Mouse (Mus musculus) hindbrain, postnatal 0 days (tissue): ENCODE results near the gene Pycr1. TPM values are rescaled to one million over a fixed set of nuclear protein-coding genes. Genes with fewer than 3 reads are reported as not detected.
A peak's percentile ranks its signal among the peaks of the same experiment; 100 is the strongest.

Source experiments
- ATAC-seq: fragments of 200-750 bp; cut with Nextera tagmentation; 2 replicates; pipeline ENCODE4 v1.8.0; 2017; ENCODE audit warnings: mild to moderate bottlenecking, moderate TSS enrichment, moderate library complexity
- DNase-seq: peaks from one replicate; pipeline ENCODE4 v3.0.0-alpha.2; 2015; ENCODE audit warnings: low spot score
- H3K27ac ChIP-seq: fragments of 300-500 bp; sonication (generic); 2 replicates; pipeline ENCODE4 v1.5.1; 2014; ENCODE audit warnings: mild to moderate bottlenecking
- H3K27me3 ChIP-seq: fragments of 300-500 bp; sonication (generic); 2 replicates; pipeline ENCODE4 v1.6.1; 2014; ENCODE audit warnings: low read length, mixed read lengths; ENCODE audit not compliant: insufficient read depth
- H3K36me3 ChIP-seq: fragments of 300-500 bp; sonication (generic); 2 replicates; pipeline ENCODE4 v1.6.1; 2014; ENCODE audit warnings: low read length, mixed read lengths; ENCODE audit not compliant: insufficient read depth
- H3K4me1 ChIP-seq: fragments of 300-500 bp; sonication (generic); 2 replicates; pipeline ENCODE4 v1.6.1; 2014; ENCODE audit warnings: antibody characterized with exemption, low read length, mixed read lengths; ENCODE audit not compliant: insufficient read depth
- H3K4me2 ChIP-seq: fragments of 300-500 bp; sonication (generic); 2 replicates; pipeline ENCODE4 v1.6.1; 2014; ENCODE audit warnings: low read depth, mild to moderate bottlenecking, low read length, moderate library complexity, mixed read lengths
- H3K4me3 ChIP-seq: fragments of 300-500 bp; sonication (generic); 2 replicates; pipeline ENCODE4 v1.5.1; 2014; ENCODE audit warnings: low read length
- H3K9ac ChIP-seq: fragments of 300-500 bp; sonication (generic); replicated peaks from 2 replicates; pipeline ENCODE4 v1.6.1; 2014; ENCODE audit warnings: mild to moderate bottlenecking, low read length, moderate library complexity, mixed read lengths
- H3K9me3 ChIP-seq: fragments of 300-500 bp; sonication (generic); 2 replicates; pipeline ENCODE4 v1.6.1; 2016; ENCODE audit warnings: low read length, mixed read lengths
- CTCF ChIP-seq: IDR thresholded peaks from 2 replicates; pipeline ENCODE4 v1.5.1; 2016; ENCODE audit warnings: antibody characterized with exemption, control low read depth, low read depth
- WGBS: fragments of 180-500 bp; shearing (Covaris S2); extraction: QIAGEN DNeasy Blood & Tissue Kit; methylation state at CpG from one replicate; pipeline ENCODE4 v1.1.7; 2014; 5-methylcytosine and 5-hydroxymethylcytosine counted together
- polyA plus RNA-seq: library from polyadenylated mRNA; unstranded; fragments of >200 nt; fragmentation: Nextera tagmentation; extraction: Ambion mirVana; gene quantifications from 2 replicates; pipeline ENCODE4 v1.2.1, GENCODE M21; 2015
- total RNA-seq: library from RNA; depleted of rRNA; stranded (reverse); fragments of >200 nt; gene quantifications from 2 replicates; pipeline ENCODE4 v1.2.3, GENCODE M21; 2014

Pycr1 gene
- total and polyA plus RNA-seq, 2 experiments from 2014 or later, result 9.3 to 13.8 TPM

GRCm38 (mm10) chr11:120665406-120665805, 21.8 kb upstream of the Pycr1 start:
- Histone ChIP-seq H3K9me3 (no peaks in the 10 kb centered on the region), H3K9ac (no peak overlapping the region), H3K4me3 (no peak overlapping the region), H3K36me3 (no peaks in the 10 kb centered on the region), H3K27ac (no peak overlapping the region), H3K27me3 (peaks cover 30% of the 10 kb centered on the region), H3K4me1 (no peaks in the 10 kb centered on the region), H3K4me2 (no peak overlapping the region)
- 68% methylated on average over 3 of the region's 3 CpGs for WGBS
- ATAC-seq (no peak), DNase-seq (no peak)
- no peak for TF ChIP-seq CTCF

GRCm38 (mm10) chr11:120663714-120664113, 20.1 kb upstream of the Pycr1 start:
- Histone ChIP-seq H3K36me3 (no peaks in the 10 kb centered on the region), H3K27me3 (peaks cover 47% of the 10 kb centered on the region), H3K27ac (no peak overlapping the region), H3K4me3 (no peak overlapping the region), H3K9ac (no peak overlapping the region), H3K9me3 (no peaks in the 10 kb centered on the region), H3K4me1 (no peaks in the 10 kb centered on the region), H3K4me2 (no peak overlapping the region)
- no peak for ATAC-seq
- no peak for DNase-seq
- WGBS, result 58% methylated on average over 5 of the region's 5 CpGs
- TF ChIP-seq CTCF, result no peak

GRCm38 (mm10) chr11:120662759-120663158, 19.2 kb upstream of the Pycr1 start:
- Histone ChIP-seq H3K9ac (no peak overlapping the region), H3K36me3 (no peaks in the 10 kb centered on the region), H3K27me3 (peaks cover 57% of the 10 kb centered on the region), H3K4me1 (no peaks in the 10 kb centered on the region), H3K27ac (no peak overlapping the region), H3K4me2 (no peak overlapping the region), H3K4me3 (no peak overlapping the region), H3K9me3 (no peaks in the 10 kb centered on the region)
- DNase-seq (no peak), ATAC-seq (no peak)
- no peak for TF ChIP-seq CTCF
- WGBS, result 34% methylated on average over 6 of the region's 6 CpGs

GRCm38 (mm10) chr11:120661076-120661460, 17.5 kb upstream of the Pycr1 start, which contains the start of gene Notum:
Gene Notum (minus strand): TSS chr11:120661175.
- no peaks in the 10 kb centered on the region for H3K36me3 ChIP-seq
- DNase-seq (no peak), ATAC-seq (no peak)
- H3K4me1 ChIP-seq, result no peaks in the 10 kb centered on the region
- TF ChIP-seq CTCF, result no peak
- H3K27me3 ChIP-seq, result peaks cover 68% of the 10 kb centered on the region
- H3K27ac ChIP-seq, result no peak within 1 kb of the TSS
- H3K9ac ChIP-seq, result no peak within 1 kb of the TSS; the same call in 1 of the 2 replicates
- H3K9me3 ChIP-seq, result no peaks in the 10 kb centered on the region
- WGBS, result under 1% methylated on average over 35 of the region's 35 CpGs
- peak within 1 kb of the TSS; percentile 55 for H3K4me2 ChIP-seq
- peak within 1 kb of the TSS; percentile 32 for H3K4me3 ChIP-seq

- no peaks in the 10 kb centered on the region for H3K9me3 ChIP-seq
- H3K9ac ChIP-seq, result no peak overlapping the region; the same call in 1 of the 2 replicates
- H3K27me3 ChIP-seq, result peaks cover 68% of the 10 kb centered on the region
- ATAC-seq (peak; percentile 76; the same call in 1 of the 2 replicates), DNase-seq (peak; percentile 66)
- no peaks in the 10 kb centered on the region for H3K36me3 ChIP-seq
- H3K4me2 ChIP-seq, result peak overlapping the region; percentile 55
- TF ChIP-seq CTCF, result peak; percentile 10; the same call in 1 of the 2 replicates
- no peaks in the 10 kb centered on the region for H3K4me1 ChIP-seq
- H3K4me3 ChIP-seq, result peak overlapping the region; percentile 32
- 2% methylated on average over 82 of the region's 95 CpGs for WGBS
- no peak overlapping the region for H3K27ac ChIP-seq
Measured at GRCm38 (mm10) chr11:120660301-120661075, 16.9 kb upstream of the Pycr1 start.

GRCm38 (mm10) chr11:120659509-120660300, 16.1 kb upstream of the Pycr1 start:
- Histone ChIP-seq H3K27ac (no peak overlapping the region), H3K9ac (no peak overlapping the region; the same call in 1 of the 2 replicates), H3K4me3 (peak overlapping the region; percentile 32), H3K9me3 (no peaks in the 10 kb centered on the region), H3K27me3 (peaks cover 68% of the 10 kb centered on the region), H3K4me1 (no peaks in the 10 kb centered on the region), H3K4me2 (peak overlapping the region; percentile 55), H3K36me3 (no peaks in the 10 kb centered on the region)
- DNase-seq, result no peak
- TF ChIP-seq CTCF, result no peak
- no peak for ATAC-seq
- 2% methylated on average over 50 of the region's 50 CpGs for WGBS
